Mouse (Mus musculus): ENCODE measurements at regions not wholly inside any gene's neighbourhood (a gene's known extent, or its start where the extent isn't known, plus 50 kb on each side); places are given as distances from the start of the nearest gene placed in this dataset.

DNA sequence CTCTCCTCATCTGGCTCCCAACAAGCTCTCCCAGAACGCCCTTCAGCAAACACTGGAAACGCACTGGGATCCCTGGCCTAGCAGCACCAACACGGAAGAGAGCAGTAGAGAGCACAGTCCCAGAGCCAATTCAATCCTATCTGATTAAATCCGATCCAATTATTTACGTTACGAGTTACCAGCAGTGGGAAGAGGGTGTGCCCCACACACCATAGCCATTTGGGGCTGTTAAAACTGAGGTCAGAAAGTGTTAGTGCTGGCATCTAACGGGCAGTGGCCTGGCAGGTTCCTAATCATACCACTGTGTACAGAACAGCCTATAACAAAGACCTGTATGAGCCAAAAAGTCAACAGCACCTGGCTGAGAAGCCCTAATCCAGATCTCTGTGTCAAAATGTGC, 60.1 kb upstream of the Nfe2l3 start:
- H3K4me2 ChIP-seq (ENCODE audit: low read length): no peak overlapping the region
- H3K27me3 ChIP-seq (ENCODE audit: control insufficient read depth, insufficient read depth, low read depth, low read length): no peaks in the 10 kb centered on the region
- no peaks in the 10 kb centered on the region for H3K36me3 ChIP-seq (ENCODE audit: control insufficient read depth, insufficient read depth, low read length)
- no peak overlapping the region for H3K4me3 ChIP-seq (ENCODE audit: low read depth, low read length)
- ATAC-seq: no peak
- H3K9ac ChIP-seq (ENCODE audit: low read depth, low read length): no peak overlapping the region
- H3K4me1 ChIP-seq (ENCODE audit: control insufficient read depth, insufficient read depth, low read length): peaks cover 10% of the 10 kb centered on the region
- 0 out of 2 replicates have a peak overlapping the region, but pooled peaks have one; percentile 11 for H3K27ac ChIP-seq (ENCODE audit: low read length)
- H3K9me3 ChIP-seq (replicated peaks; ENCODE audit: control insufficient read depth, low read length, poor library complexity, severe bottlenecking): no peaks in the 10 kb centered on the region
- WGBS: 58% methylated on average over 7 of the region's 7 CpGs

- 85% methylated on average over 3 of the region's 3 CpGs for WGBS
- no peak for ATAC-seq
- H3K27ac ChIP-seq (ENCODE audit: low read length): peak overlapping the region; percentile 97
- H3K4me1 ChIP-seq (ENCODE audit: control insufficient read depth, insufficient read depth, low read length): peaks cover 3% of the 10 kb centered on the region; the same call in 1 of the 2 replicates
- H3K36me3 ChIP-seq (ENCODE audit: control insufficient read depth, insufficient read depth, low read length): no peaks in the 10 kb centered on the region
- no peak overlapping the region for H3K4me3 ChIP-seq (ENCODE audit: low read depth, low read length)
- no peaks in the 10 kb centered on the region for H3K27me3 ChIP-seq (ENCODE audit: control insufficient read depth, insufficient read depth, low read depth, low read length)
- no peak overlapping the region for H3K9ac ChIP-seq (ENCODE audit: low read depth, low read length)
- H3K4me2 ChIP-seq (ENCODE audit: low read length): no peak overlapping the region
- no peaks in the 10 kb centered on the region for H3K9me3 ChIP-seq (replicated peaks; ENCODE audit: control insufficient read depth, low read length, poor library complexity, severe bottlenecking)
Observed at GRCm38 (mm10) chr6:51378436-51378835, 54.0 kb upstream of the Nfe2l3 start.

- Histone ChIP-seq H3K36me3 (ENCODE audit: control insufficient read depth, insufficient read depth, low read length) (no peaks in the 10 kb centered on the region), H3K9me3 (replicated peaks; ENCODE audit: control insufficient read depth, low read length, poor library complexity, severe bottlenecking) (no peaks in the 10 kb centered on the region), H3K4me3 (ENCODE audit: low read depth, low read length) (peak overlapping the region; percentile 38), H3K27ac (ENCODE audit: low read length) (peak overlapping the region; percentile 97), H3K4me2 (ENCODE audit: low read length) (peak overlapping the region; percentile 63), H3K4me1 (ENCODE audit: control insufficient read depth, insufficient read depth, low read length) (peaks cover 3% of the 10 kb centered on the region; the same call in 1 of the 2 replicates), H3K27me3 (ENCODE audit: control insufficient read depth, insufficient read depth, low read depth, low read length) (no peaks in the 10 kb centered on the region), H3K9ac (ENCODE audit: low read depth, low read length) (peak overlapping the region; percentile 76)
- WGBS: 2% methylated on average over 5 of the region's 5 CpGs
- no peak for ATAC-seq
Observed at GRCm38 (mm10) chr6:51379074-51379473, 53.4 kb upstream of the Nfe2l3 start.

DNA sequence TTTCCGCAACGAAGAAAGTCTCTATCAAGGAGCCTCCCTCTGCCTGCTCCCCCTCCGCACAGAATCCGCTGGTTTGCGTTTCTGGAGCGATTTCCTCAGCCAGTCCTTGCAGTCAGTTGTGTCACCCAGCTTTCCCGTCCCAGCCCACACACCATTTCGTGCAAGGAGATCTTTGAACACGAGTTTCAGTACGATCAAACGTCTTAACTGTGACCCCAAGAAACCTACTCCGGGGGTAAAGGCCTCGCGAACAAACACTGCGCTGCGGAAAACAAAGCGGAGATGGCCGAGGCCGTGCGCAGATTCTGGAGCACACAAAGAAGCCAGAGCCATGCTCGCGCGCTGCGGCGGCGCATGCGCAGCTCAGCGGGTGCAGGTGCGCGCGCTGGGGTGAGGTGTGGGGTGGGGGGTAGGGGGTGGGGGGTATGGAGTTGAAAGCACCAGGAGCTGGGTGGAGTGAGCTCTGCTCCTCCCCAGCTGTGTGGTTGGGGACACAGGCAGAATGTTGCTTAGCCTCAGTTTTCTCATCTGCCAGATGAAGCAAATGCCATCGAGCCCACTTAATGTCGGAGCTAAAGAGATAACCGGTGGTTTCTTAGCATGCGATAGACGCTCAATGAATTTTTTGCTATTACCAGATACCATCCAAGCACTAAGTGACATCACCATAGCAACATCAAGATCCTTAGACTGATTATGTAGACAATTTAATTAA, 52.8 kb upstream of the Nfe2l3 start:
- H3K27ac ChIP-seq (ENCODE audit: low read length): peak overlapping the region; percentile 97
- no peaks in the 10 kb centered on the region for H3K27me3 ChIP-seq (ENCODE audit: control insufficient read depth, insufficient read depth, low read depth, low read length)
- H3K4me3 ChIP-seq (ENCODE audit: low read depth, low read length): peak overlapping the region; percentile 38
- WGBS: 4% methylated on average over 33 of the region's 36 CpGs
- H3K4me2 ChIP-seq (ENCODE audit: low read length): peak overlapping the region; percentile 63
- H3K9me3 ChIP-seq (replicated peaks; ENCODE audit: control insufficient read depth, low read length, poor library complexity, severe bottlenecking): no peaks in the 10 kb centered on the region
- peaks cover 6% of the 10 kb centered on the region; the same call in 1 of the 2 replicates for H3K4me1 ChIP-seq (ENCODE audit: control insufficient read depth, insufficient read depth, low read length)
- peak overlapping the region; percentile 76 for H3K9ac ChIP-seq (ENCODE audit: low read depth, low read length)
- ATAC-seq: peak; percentile 75
- H3K36me3 ChIP-seq (ENCODE audit: control insufficient read depth, insufficient read depth, low read length): no peaks in the 10 kb centered on the region

GRCm38 (mm10) chr6:51380275-51380575, 52.2 kb upstream of the Nfe2l3 start:
- H3K36me3 ChIP-seq (ENCODE audit: control insufficient read depth, insufficient read depth, low read length): no peaks in the 10 kb centered on the region

GRCm38 (mm10) chr6:51381465-51381864, 51.0 kb upstream of the Nfe2l3 start:
- Histone ChIP-seq H3K27me3 (ENCODE audit: control insufficient read depth, insufficient read depth, low read depth, low read length) (no peaks in the 10 kb centered on the region), H3K9me3 (replicated peaks; ENCODE audit: control insufficient read depth, low read length, poor library complexity, severe bottlenecking) (no peaks in the 10 kb centered on the region), H3K9ac (ENCODE audit: low read depth, low read length) (no peak overlapping the region), H3K4me2 (ENCODE audit: low read length) (no peak overlapping the region), H3K4me1 (ENCODE audit: control insufficient read depth, insufficient read depth, low read length) (peaks cover 6% of the 10 kb centered on the region; the same call in 1 of the 2 replicates), H3K4me3 (ENCODE audit: low read depth, low read length) (no peak overlapping the region), H3K36me3 (ENCODE audit: control insufficient read depth, insufficient read depth, low read length) (no peaks in the 10 kb centered on the region), H3K27ac (ENCODE audit: low read length) (no peak overlapping the region)
- 32% methylated on average over 9 of the region's 9 CpGs for WGBS
- ATAC-seq: no peak

More at GRCm38 (mm10) chr6:51380275-51380575, 52.2 kb upstream of the Nfe2l3 start:
- Histone ChIP-seq H3K4me2 (ENCODE audit: low read length) (peak overlapping the region; percentile 63), H3K27me3 (ENCODE audit: control insufficient read depth, insufficient read depth, low read depth, low read length) (no peaks in the 10 kb centered on the region), H3K9me3 (replicated peaks; ENCODE audit: control insufficient read depth, low read length, poor library complexity, severe bottlenecking) (no peaks in the 10 kb centered on the region), H3K4me3 (ENCODE audit: low read depth, low read length) (no peak overlapping the region), H3K9ac (ENCODE audit: low read depth, low read length) (0 out of 2 replicates have a peak overlapping the region, but pooled peaks have one; percentile 20), H3K4me1 (ENCODE audit: control insufficient read depth, insufficient read depth, low read length) (peaks cover 6% of the 10 kb centered on the region; the same call in 1 of the 2 replicates), H3K27ac (ENCODE audit: low read length) (peak overlapping the region; percentile 97)
- WGBS: 79% methylated on average over 4 of the region's 4 CpGs
- peak; percentile 22; the same call in 1 of the 2 replicates for ATAC-seq

MicroRNAs encoded in the stretch of these regions (microRNA counts, 519-probe panel; counts per million panel counts)
- microRNA mmu-miR-148a: 3,167 counts per million, percentile 90 among the panel's probes with 10 or more counts

Small RNA genes in the stretch of these regions (microRNA-seq; reads per million reads assigned to microRNA genes)
- gene Mir148a: 203 reads per million, percentile 61 among the genes with 10 or more reads in this experiment

All from midbrain, embryonic 16.5 days (tissue).